ENCODE assay signal across 16 mouse cellular contexts in genomic region chr13:51676641-51677040, GRCm38 (mm10). TPM values are rescaled to one million over a fixed set of nuclear protein-coding genes. Genes with fewer than 3 reads are reported as not detected.
DNase-seq lines count a peak whose midpoint lies in the region; ATAC-seq lines count a peak whose summit lies in the region.
"Had no signal": no experiment of that assay in that cellular context is flagged by ENCODE, and none has a peak within 500 bp of the region (broad histone marks: within the 10 kb centered on the region; RNA-seq: fewer than 3 reads in every experiment).

No protein-coding gene starts in this region.

- no peaks in the 10 kb centered on the region for H3K27me3 ChIP-seq in liver, embryonic 13.5 days
- no peaks in the 10 kb centered on the region for H3K27me3 ChIP-seq in liver, embryonic 11.5 days (replicated peaks; ENCODE audit: control insufficient read depth, insufficient read depth, low read length)
- H3K27me3 ChIP-seq in midbrain, embryonic 10.5 days (ENCODE audit: low read depth, poor library complexity, severe bottlenecking): no peaks in the 10 kb centered on the region
- H3K27me3 ChIP-seq: embryonic facial prominence, embryonic 12.5 days; forebrain, embryonic 12.5 days; heart, embryonic 13.5 days; limb, embryonic 13.5 days had no signal

- H3K36me3 ChIP-seq in liver, embryonic 13.5 days: peaks cover 95% of the 10 kb centered on the region
- H3K36me3 ChIP-seq in liver, embryonic 11.5 days (ENCODE audit: control insufficient read depth, insufficient read depth, low read length): peaks cover 56% of the 10 kb centered on the region
- H3K36me3 ChIP-seq in midbrain, embryonic 10.5 days: peaks cover 96% of the 10 kb centered on the region

- H3K9me3 ChIP-seq in liver, embryonic 13.5 days (replicated peaks): no peaks in the 10 kb centered on the region
- H3K9me3 ChIP-seq in liver, embryonic 11.5 days (ENCODE audit: control insufficient read depth, low read length): no peaks in the 10 kb centered on the region
- no peaks in the 10 kb centered on the region for H3K9me3 ChIP-seq in midbrain, embryonic 10.5 days (replicated peaks)
- H3K9me3 ChIP-seq: embryonic facial prominence, embryonic 12.5 days; forebrain, embryonic 12.5 days; heart, embryonic 13.5 days; limb, embryonic 13.5 days had no signal

- no peak for ATAC-seq in liver, embryonic 13.5 days (ENCODE audit: low read depth)
- ATAC-seq in liver, embryonic 11.5 days (replicated peaks; ENCODE audit: low FRiP score): no peak
- ATAC-seq in inflammation-experienced regulatory T-cells, adult 6 months: peak; percentile 55

- no peak overlapping the region for H3K4me2 ChIP-seq in liver, embryonic 13.5 days
- no peak overlapping the region for H3K4me2 ChIP-seq in liver, embryonic 11.5 days
- H3K4me2 ChIP-seq: embryonic facial prominence, embryonic 12.5 days; forebrain, embryonic 12.5 days; heart, embryonic 13.5 days; limb, embryonic 13.5 days; midbrain, embryonic 11.5 days had no signal

- H3K9ac ChIP-seq in liver, embryonic 13.5 days: no peak overlapping the region
- no peak overlapping the region for H3K9ac ChIP-seq in liver, embryonic 11.5 days (ENCODE audit: low read depth, low read length)
- H3K9ac ChIP-seq: embryonic facial prominence, embryonic 12.5 days; forebrain, embryonic 12.5 days; heart, embryonic 13.5 days; limb, embryonic 13.5 days had no signal

- H3K27ac ChIP-seq in liver, embryonic 13.5 days: peak overlapping the region; percentile 53
- no peak overlapping the region for H3K27ac ChIP-seq in liver, embryonic 11.5 days (ENCODE audit: low read depth, low read length)
- H3K27ac ChIP-seq in midbrain, embryonic 10.5 days (replicated peaks): no peak overlapping the region
- H3K27ac ChIP-seq: embryonic facial prominence, embryonic 12.5 days; forebrain, embryonic 12.5 days; heart, embryonic 13.5 days; left cerebral cortex, adult 2 months; limb, embryonic 13.5 days had no signal

- H3K4me1 ChIP-seq in liver, embryonic 13.5 days (replicated peaks): peaks cover 40% of the 10 kb centered on the region
- H3K4me1 ChIP-seq in liver, embryonic 11.5 days (replicated peaks; ENCODE audit: control insufficient read depth, insufficient read depth, low read length): peaks cover 27% of the 10 kb centered on the region
- H3K4me1 ChIP-seq in midbrain, embryonic 10.5 days: no peaks in the 10 kb centered on the region
- H3K4me1 ChIP-seq: embryonic facial prominence, embryonic 12.5 days; forebrain, embryonic 12.5 days; limb, embryonic 13.5 days had no signal

- H3K4me3 ChIP-seq in liver, embryonic 13.5 days (replicated peaks): no peak overlapping the region
- no peak overlapping the region for H3K4me3 ChIP-seq in liver, embryonic 11.5 days (ENCODE audit: low read depth, low read length)
- no peak overlapping the region for H3K4me3 ChIP-seq in midbrain, embryonic 10.5 days
- H3K4me3 ChIP-seq: embryonic facial prominence, embryonic 12.5 days; forebrain, embryonic 12.5 days; heart, embryonic 13.5 days; left cerebral cortex, adult 2 months; limb, embryonic 13.5 days had no signal

- WGBS in liver, embryonic 13.5 days (ENCODE audit: insufficient replicate concordance): 74% methylated on average over 4 of the region's 4 CpGs
- 81% methylated on average over 4 of the region's 4 CpGs for WGBS in liver, embryonic 11.5 days
- 92% methylated on average over 4 of the region's 4 CpGs for WGBS in midbrain, embryonic 10.5 days

- DNase-seq in liver, embryonic 13.5 days: no peak
- DNase-seq in liver, embryonic 11.5 days (ENCODE audit: low spot score): no peak
- peak; percentile 49 for DNase-seq in CD4-positive, CD25-positive, alpha-beta regulatory T cell, adult 2 months (ENCODE audit: low read depth, low spot score)
- peak; percentile 42 for DNase-seq in NIH3T3 (ENCODE audit: low read depth)
- no peak for DNase-seq in midbrain, embryonic 10.5 days (ENCODE audit: low spot score)
- no peak for DNase-seq in heart, adult 11 months
- DNase-seq: adrenal gland, postnatal 25 days; gastrocnemius, postnatal 36 days; heart, postnatal 4 days had no signal

RNA-seq across cellular contexts. Expression of gene Secisbp2, which starts 25.1 kb away (rescaled TPM):
- polyA plus RNA-seq in liver, embryonic 13.5 days (2015; fragmentation: Nextera tagmentation; extraction: Ambion mirVana): 21.0 and 22.2 TPM in 2 replicates
- 28.3 and 36.1 TPM in 2 replicates for polyA plus RNA-seq in liver, embryonic 11.5 days (2014; fragmentation: Nextera tagmentation; extraction: Ambion mirVana)
- 10 to 100 TPM; 34.3 to 43.2 (median 34.5) TPM for polyA plus RNA-seq in inflammation-experienced regulatory T-cells, adult 6 months (2017; shearing (Covaris generic))
- 32.0 and 35.8 TPM in 2 replicates for polyA plus RNA-seq in midbrain, embryonic 10.5 days (2016; fragmentation: Nextera tagmentation; extraction: Ambion mirVana)

RNA-seq across cellular contexts. Expression of gene Cks2, which starts 31.6 kb away (rescaled TPM):
- 433 and 444 TPM in 2 replicates for polyA plus RNA-seq in liver, embryonic 13.5 days (2015; fragmentation: Nextera tagmentation; extraction: Ambion mirVana)
- polyA plus RNA-seq in liver, embryonic 11.5 days (2014; fragmentation: Nextera tagmentation; extraction: Ambion mirVana): 587 and 614 TPM in 2 replicates
- polyA plus RNA-seq in inflammation-experienced regulatory T-cells, adult 6 months (2017; shearing (Covaris generic)): 100 to 1,000 TPM in 1 of 3 experiments, 10 to 100 TPM in 2; 25.7 to 172 (median 40.8) TPM
- polyA plus RNA-seq in midbrain, embryonic 10.5 days (2016; fragmentation: Nextera tagmentation; extraction: Ambion mirVana): 362 and 427 TPM in 2 replicates

Comparison
In these comparisons a context has a peak if more than half of its experiments do, and no peak if none do; other contexts are left out.
1. DNase-seq: peak in CD4-positive, CD25-positive, alpha-beta regulatory T cell, adult 2 months (single experiment) and NIH3T3 (single experiment); none in liver, embryonic 13.5 days (single experiment), liver, embryonic 11.5 days (single experiment), midbrain, embryonic 10.5 days (single experiment) and heart, adult 11 months (single experiment).